Mouse (Mus musculus) CH12.LX (cell line): ENCODE data around the gene Jun. TPM values are rescaled to one million over a fixed set of nuclear protein-coding genes. Genes with fewer than 3 reads are reported as not detected.

ENCODE experiments used
- DNase-seq: peaks from one replicate; pipeline ENCODE4 v3.0.0-alpha.2; 2013; ENCODE audit errors: extremely low read depth
- H3K27ac ChIP-seq: 2 replicates; pipeline ENCODE4 v1.5.1; 2012; ENCODE audit warnings: low read depth, mild to moderate bottlenecking, control low read depth, moderate library complexity; ENCODE audit not compliant: insufficient read depth
- H3K27me3 ChIP-seq: replicated peaks from 2 replicates; pipeline ENCODE3; 2012; ENCODE audit warnings: inconsistent platforms
- H3K36me3 ChIP-seq, 2 experiments: replicated peaks in 1 of 2; 2 replicates each; pipeline versions ENCODE3 to v1.6.1; 2012; ENCODE audit warnings: inconsistent platforms in 1 of 2, low read length in 1 of 2, mild to moderate bottlenecking in 1 of 2, mixed read lengths in 1 of 2, moderate library complexity in 1 of 2; ENCODE audit not compliant: control insufficient read depth in 1 of 2, insufficient read depth in 1 of 2
- H3K4me1 ChIP-seq, 2 experiments: 2 replicates each; pipeline ENCODE4 v1.6.1; 2012; ENCODE audit warnings: inconsistent platforms in 1 of 2, moderate library complexity in 1 of 2; ENCODE audit not compliant: insufficient read depth in 2 of 2, control insufficient read depth in 1 of 2
- H3K4me2 ChIP-seq: 2 replicates; pipeline ENCODE4 v1.6.1; 2012; ENCODE audit warnings: low read depth, mild to moderate bottlenecking, control low read depth; ENCODE audit not compliant: poor library complexity, insufficient read depth, severe bottlenecking
- H3K4me3 ChIP-seq, 3 experiments: fragments of 150-350 bp in 1 of 3; sonication (generic) in 1 of 3; replicated peaks in 1 of 3; 2 replicates each; pipeline versions ENCODE3 to v1.5.1; 2011 to 2012; ENCODE audit warnings: low read depth in 2 of 3, low read length in 2 of 3, mild to moderate bottlenecking in 2 of 3, moderate library complexity in 2 of 3, control low read depth in 1 of 3, improper control_type of control experiment in 1 of 3, inconsistent platforms in 1 of 3, mixed read lengths in 1 of 3; ENCODE audit not compliant: poor library complexity in 1 of 3
- H3K79me2 ChIP-seq: replicated peaks from 2 replicates; pipeline ENCODE4 v1.6.1; 2012; ENCODE audit warnings: mild to moderate bottlenecking, moderate library complexity; ENCODE audit not compliant: control insufficient read depth, poor library complexity, insufficient read depth, severe bottlenecking; ENCODE audit errors: extremely low read depth
- H3K9ac ChIP-seq: 2 replicates; pipeline ENCODE4 v1.6.1; 2012; ENCODE audit warnings: low read depth, mild to moderate bottlenecking, control low read depth, moderate library complexity; ENCODE audit not compliant: insufficient read depth
- H3K9me3 ChIP-seq: replicated peaks from 2 replicates; pipeline ENCODE3; 2012; ENCODE audit warnings: low read length, inconsistent platforms, mixed read lengths
- CHD1 ChIP-seq: IDR thresholded peaks from 2 replicates; pipeline ENCODE4 v1.6.1; 2012; ENCODE audit warnings: low read depth, low read length, improper control_type of control experiment, inconsistent platforms
- CHD2 ChIP-seq: IDR thresholded peaks from 2 replicates; pipeline ENCODE4 v1.6.1; 2011; ENCODE audit warnings: low read length, improper control_type of control experiment
- CTCF ChIP-seq, 2 experiments: IDR thresholded peaks in 1 of 2; conservative IDR thresholded peaks in 1 of 2; 2 replicates each; pipeline ENCODE4 v1.5.1; 2011 to 2012; ENCODE audit warnings: low read depth in 2 of 2, low read length in 2 of 2, improper control_type of control experiment in 1 of 2, inconsistent platforms in 1 of 2, mild to moderate bottlenecking in 1 of 2, moderate library complexity in 1 of 2
- ELF1 ChIP-seq: IDR thresholded peaks from 2 replicates; pipeline ENCODE4 v1.6.1; 2014; ENCODE audit warnings: low read depth, mild to moderate bottlenecking, inconsistent platforms, low read length, improper control_type of control experiment
- EP300 ChIP-seq: IDR thresholded peaks from 2 replicates; pipeline ENCODE4 v1.6.1; 2011; ENCODE audit warnings: low read length, improper control_type of control experiment
- ETS1 ChIP-seq: conservative IDR thresholded peaks from 2 replicates; pipeline ENCODE4 v1.6.1; 2012; ENCODE audit warnings: low read depth, mild to moderate bottlenecking, inconsistent platforms, low read length, improper control_type of control experiment, moderate library complexity
- GABPA ChIP-seq: IDR thresholded peaks from 2 replicates; pipeline ENCODE4 v1.6.1; 2012; ENCODE audit warnings: low read depth, low read length, improper control_type of control experiment, inconsistent platforms; ENCODE audit not compliant: insufficient replicate concordance
- HCFC1 ChIP-seq: IDR thresholded peaks from 2 replicates; pipeline ENCODE4 v1.6.1; 2012; ENCODE audit warnings: low read depth, mild to moderate bottlenecking, inconsistent platforms, low read length, improper control_type of control experiment
- IRF4 ChIP-seq: IDR thresholded peaks from 2 replicates; pipeline ENCODE4 v1.6.1; 2014; ENCODE audit warnings: low read depth, mild to moderate bottlenecking, inconsistent platforms, low read length, improper control_type of control experiment
- KAT2A ChIP-seq: IDR thresholded peaks from 2 replicates; pipeline ENCODE4 v1.6.1; 2012; ENCODE audit warnings: low read length, improper control_type of control experiment, inconsistent platforms; ENCODE audit not compliant: insufficient replicate concordance
- MAX ChIP-seq: IDR thresholded peaks from 2 replicates; pipeline ENCODE4 v1.6.1; 2011; ENCODE audit warnings: low read length, improper control_type of control experiment
- MAZ ChIP-seq: IDR thresholded peaks from 2 replicates; pipeline ENCODE4 v1.6.1; 2012; ENCODE audit warnings: low read depth, mild to moderate bottlenecking, inconsistent platforms, low read length, improper control_type of control experiment, moderate library complexity
- MXI1 ChIP-seq: IDR thresholded peaks from 2 replicates; pipeline ENCODE4 v1.6.1; 2011; ENCODE audit warnings: mild to moderate bottlenecking, low read depth, low read length, improper control_type of control experiment
- MYC ChIP-seq: IDR thresholded peaks from 2 replicates; pipeline ENCODE4 v1.6.1; 2011; ENCODE audit warnings: low read depth, mild to moderate bottlenecking, improper control_type of control experiment, low read length
- NRF1 ChIP-seq: IDR thresholded peaks from 2 replicates; pipeline ENCODE4 v1.6.1; 2014; ENCODE audit warnings: low read depth, mild to moderate bottlenecking, inconsistent platforms, low read length, improper control_type of control experiment, moderate library complexity
- PAX5 ChIP-seq: IDR thresholded peaks from 2 replicates; pipeline ENCODE4 v1.6.1; 2012; ENCODE audit warnings: low read length, inconsistent platforms, mixed read lengths
- RCOR1 ChIP-seq: conservative IDR thresholded peaks from 2 replicates; pipeline ENCODE4 v1.6.1; 2012; ENCODE audit warnings: low read depth, mild to moderate bottlenecking, inconsistent platforms, low read length, improper control_type of control experiment
- SMC3 ChIP-seq: IDR thresholded peaks from 2 replicates; pipeline ENCODE4 v1.6.1; 2011; ENCODE audit warnings: low read depth, low read length, improper control_type of control experiment
- TBP ChIP-seq: conservative IDR thresholded peaks from 2 replicates; pipeline ENCODE4 v1.6.1; 2011; ENCODE audit warnings: low read depth, low read length, improper control_type of control experiment
- UBTF ChIP-seq: IDR thresholded peaks from 2 replicates; pipeline ENCODE4 v1.6.1; 2012; ENCODE audit warnings: low read depth, mild to moderate bottlenecking, inconsistent platforms, low read length, improper control_type of control experiment, moderate library complexity
- USF2 ChIP-seq: conservative IDR thresholded peaks from 2 replicates; pipeline ENCODE4 v1.6.1; 2011; ENCODE audit warnings: low read depth, low read length, improper control_type of control experiment
- ZC3H11A ChIP-seq: IDR thresholded peaks from 2 replicates; pipeline ENCODE4 v1.6.1; 2012; ENCODE audit warnings: low read depth, mild to moderate bottlenecking, inconsistent platforms, low read length, improper control_type of control experiment
- ZMIZ1 ChIP-seq: IDR thresholded peaks from 2 replicates; pipeline ENCODE4 v1.6.1; 2012; ENCODE audit warnings: low read depth, mild to moderate bottlenecking, inconsistent platforms, low read length, improper control_type of control experiment
- ZNF384 ChIP-seq: IDR thresholded peaks from 2 replicates; pipeline ENCODE4 v1.6.1; 2012; ENCODE audit warnings: low read depth, low read length, improper control_type of control experiment, inconsistent platforms
- dilution Hi-C: fragments of 300-500 bp; cut with MboI; formaldehyde crosslinking; loops from 2 replicates; pipeline ENCODE4 v1.14.3; 2020; ENCODE audit warnings: low sequenced_read_pairs; ENCODE audit not compliant: extremely low pct_unique_long_range_greater_than_20kb, extremely low pct_ligation_motif_present
- in situ Hi-C: fragments of 300-500 bp; cut with MboI; formaldehyde crosslinking; loops from 3 replicates; pipeline ENCODE4 v1.14.3; 2019; ENCODE audit warnings: low sequenced_read_pairs, low pct_ligation_motif_present, low pct_unique_long_range_greater_than_20kb, mixed read lengths
- polyA plus RNA-seq: library from polyadenylated mRNA; unstranded; fragments of >175 nt; gene quantifications from 2 replicates; pipeline ENCODE4 v1.2.1, GENCODE M21; 2012; ENCODE audit warnings: low read depth; ENCODE audit not compliant: insufficient read length
- total RNA-seq, 2 experiments: library from RNA; depleted of rRNA; stranded (reverse); fragments of 300-350 nt in 1 of 2; fragments of >200 nt in 1 of 2; gene quantifications; 2 replicates each; pipeline ENCODE4 v1.2.3; 2012 to 2014

Gene Jun
- total and polyA plus RNA-seq, 3 experiments = 7.2 to 15.0 (median 10.4) TPM

DNA sequence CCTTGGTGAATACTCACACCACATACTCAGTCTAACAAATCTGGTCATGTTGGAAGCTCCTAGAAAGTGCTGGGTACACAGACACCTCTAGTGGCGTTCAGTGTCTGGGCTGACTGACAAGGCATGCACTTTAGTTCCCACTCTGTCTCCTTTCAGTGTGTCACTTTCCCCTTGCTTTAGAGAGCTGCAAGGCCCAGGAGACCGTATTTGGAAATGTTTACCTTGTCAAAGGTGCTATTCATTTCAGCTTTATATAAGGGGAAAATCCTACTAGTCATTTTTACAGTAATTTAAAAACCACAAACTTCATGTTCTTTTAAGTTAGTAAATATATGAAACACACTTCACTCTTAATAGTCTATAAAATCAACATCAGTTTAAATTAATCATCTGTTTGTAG lies 44.7 kb upstream of the Jun start:
- no peak for TF ChIP-seq USF2
- no peak for TF ChIP-seq ELF1
- TF ChIP-seq, all 38 proteins: peak for 0
- in situ Hi-C loops (no loop called here), dilution Hi-C loops (no loop called here)
- Histone ChIP-seq H3K4me1 (no peaks in the 10 kb centered on the region), H3K4me3 (no peak overlapping the region), H3K79me2 (no peaks in the 10 kb centered on the region), H3K9me3 (peaks cover 2% of the 10 kb centered on the region), H3K27me3 (no peaks in the 10 kb centered on the region), H3K9ac (no peak overlapping the region), H3K4me2 (no peak overlapping the region), H3K36me3 (no peaks in the 10 kb centered on the region), H3K27ac (no peak overlapping the region)
- no peak for DNase-seq

GRCm38 (mm10) chr4:95095911-95096310 lies 43.9 kb upstream of the Jun start:
- dilution Hi-C loops (no loop called here), in situ Hi-C loops (no loop called here)
- Histone ChIP-seq H3K79me2 (no peaks in the 10 kb centered on the region), H3K4me1 (peaks cover 0 to 4% of the 10 kb centered on the region in 2 experiments; a peak in 1 of 4 replicates), H3K27ac (no peak overlapping the region), H3K4me2 (no peak overlapping the region), H3K4me3 (no peak overlapping the region), H3K9ac (no peak overlapping the region), H3K9me3 (no peaks in the 10 kb centered on the region), H3K27me3 (no peaks in the 10 kb centered on the region), H3K36me3 (no peaks in the 10 kb centered on the region)
- DNase-seq = no peak
- TF ChIP-seq CHD1 = no peak
- no peak for TF ChIP-seq TBP
- no peak for TF ChIP-seq NRF1
- TF ChIP-seq MAX = no peak
- no peak for TF ChIP-seq USF2
- no peak for TF ChIP-seq RCOR1
- no peak for TF ChIP-seq IRF4
- TF ChIP-seq ELF1 = no peak
- no peak for TF ChIP-seq HCFC1
- no peak for TF ChIP-seq KAT2A

DNA sequence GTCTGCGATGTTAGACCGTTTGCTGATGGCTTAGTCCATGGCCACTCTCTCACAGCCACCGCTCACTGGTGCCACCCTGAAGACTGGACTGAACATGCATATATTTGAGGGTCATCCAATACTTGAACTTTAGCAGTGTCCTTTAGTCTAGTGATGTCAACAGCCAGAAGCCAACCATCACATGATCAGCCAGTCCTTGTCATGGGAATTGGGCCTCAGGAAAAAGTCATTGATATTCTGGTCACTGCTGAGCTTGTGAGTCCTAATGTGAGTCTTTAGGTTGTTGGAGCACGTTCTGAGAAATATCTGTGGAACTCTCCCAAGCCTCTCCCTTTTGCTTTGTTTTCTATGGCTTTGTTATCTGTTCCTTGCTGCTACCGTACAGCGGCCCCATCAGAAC lies 43.3 kb upstream of the Jun start:
- no peak for TF ChIP-seq EP300
- no peak for TF ChIP-seq HCFC1
- TF ChIP-seq UBTF = no peak
- no peak for TF ChIP-seq ETS1
- no peak for TF ChIP-seq CTCF (conservative IDR thresholded peaks at IDR 0.05 in 1 of 2, IDR thresholded peaks at IDR 0.05 in 1 of 2; ENCODE audit: low read depth in 2 of 2, low read length in 2 of 2)
- no peak for TF ChIP-seq PAX5
- no peak for TF ChIP-seq MYC
- no peak for TF ChIP-seq MAZ
- no peak for TF ChIP-seq CHD2
- no peak for TF ChIP-seq GABPA
- no peak for TF ChIP-seq TBP
- no peak for TF ChIP-seq ZC3H11A
- TF ChIP-seq SMC3 = no peak
- TF ChIP-seq MXI1 = no peak
- TF ChIP-seq KAT2A = no peak
- no peak for TF ChIP-seq ZNF384
- no peak for TF ChIP-seq ZMIZ1
- H3K4me1 ChIP-seq = peaks cover 0 to 4% of the 10 kb centered on the region in 2 experiments; a peak in 1 of 4 replicates
- no peaks in the 10 kb centered on the region for H3K27me3 ChIP-seq
- DNase-seq = no peak
- in situ Hi-C loops = no loop called here
- no peak overlapping the region for H3K4me2 ChIP-seq
- H3K9me3 ChIP-seq = no peaks in the 10 kb centered on the region
- no peaks in the 10 kb centered on the region for H3K36me3 ChIP-seq
- no peaks in the 10 kb centered on the region for H3K79me2 ChIP-seq
- no peak overlapping the region for H3K4me3 ChIP-seq
- no peak overlapping the region for H3K27ac ChIP-seq
- H3K9ac ChIP-seq = no peak overlapping the region
- dilution Hi-C loops = no loop called here
